Mouse (Mus musculus): ENCODE measurements around the gene Mgat5b.

DNA sequence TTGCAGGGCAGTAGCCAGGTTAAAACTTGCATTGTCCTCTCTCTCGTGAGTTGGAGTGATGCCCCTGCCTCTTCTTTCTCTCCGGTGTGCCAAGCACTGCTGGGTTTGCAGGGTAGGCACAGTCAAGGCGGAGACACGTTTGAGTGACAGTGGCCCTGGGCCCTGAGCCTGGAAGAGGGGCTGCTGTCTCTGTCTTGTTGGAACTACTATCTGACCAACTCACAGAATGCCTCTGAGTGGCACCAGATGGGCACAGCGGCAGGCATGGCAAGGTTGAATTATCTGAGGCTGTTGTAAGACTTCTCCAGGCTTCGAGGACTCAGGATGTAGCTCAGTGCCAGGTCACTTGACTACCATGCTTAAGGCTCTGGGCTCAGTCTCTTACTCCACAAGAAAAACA lies 9.4 kb downstream of the Mgat5b start:
- no peak for TF ChIP-seq EP300 (IDR thresholded peaks at IDR 0.05; ENCODE audit: low read depth in 1 of 2, low read length in 2 of 2)
- TF ChIP-seq CTCF (IDR thresholded peaks at IDR 0.05 in 2 of 3, conservative IDR thresholded peaks at IDR 0.05 in 1 of 3; ENCODE audit: control insufficient read depth in 1 of 3, insufficient read depth in 1 of 3, low read depth in 2 of 3, low read length in 3 of 3, poor library complexity in 1 of 3, severe bottlenecking in 1 of 3): no peak
- TF ChIP-seq MEF2A (IDR thresholded peaks at IDR 0.05; ENCODE audit: extremely low read depth, insufficient replicate concordance, low read depth, low read length, poor library complexity, severe bottlenecking): no peak
- no peak for TF ChIP-seq POLR2A (IDR thresholded peaks at IDR 0.05; ENCODE audit: control insufficient read depth in 1 of 2, insufficient read depth in 1 of 2, low read depth in 1 of 2, low read length in 2 of 2, poor library complexity in 1 of 2)
- TF ChIP-seq JUND (IDR thresholded peaks at IDR 0.05; ENCODE audit: low read depth, low read length): no peak
- TF ChIP-seq SMC3 (IDR thresholded peaks at IDR 0.05; ENCODE audit: low read depth, low read length): no peak
- TF ChIP-seq UBTF (IDR thresholded peaks at IDR 0.05; ENCODE audit: borderline replicate concordance, insufficient read depth, low read depth, low read length): no peak
- TF ChIP-seq USF1 (IDR thresholded peaks at IDR 0.05; ENCODE audit: low read depth, low read length): no peak
- TF ChIP-seq TBP (IDR thresholded peaks at IDR 0.05; ENCODE audit: low read depth, low read length): no peak

Measured in MEL (cell line).